Comparison of ENCODE assay signal across 8 mouse cellular contexts in genomic region chr1:44118239-44119054, GRCm38 (mm10). TPM values are rescaled to one million over a fixed set of nuclear protein-coding genes. Genes with fewer than 3 reads are reported as not detected.
DNase-seq lines count a peak whose midpoint lies in the region; ATAC-seq lines count a peak whose summit lies in the region.

TSS of gene Kdelc1 (minus strand) at chr1:44118808.
TSS of gene Bivm (plus strand) at chr1:44118957.

- ATAC-seq in hindbrain, embryonic 15.5 days (ENCODE audit: low FRiP score, low read depth) = peak; percentile 98

- peak within 1 kb of the TSS; percentile 73 for H3K4me3 ChIP-seq in hindbrain, embryonic 15.5 days

- H3K27me3 ChIP-seq in hindbrain, embryonic 15.5 days = no peaks in the 10 kb centered on the region

- peaks cover 14% of the 10 kb centered on the region for H3K36me3 ChIP-seq in hindbrain, embryonic 15.5 days

- peaks cover 29% of the 10 kb centered on the region for H3K4me1 ChIP-seq in hindbrain, embryonic 15.5 days (replicated peaks)

- peak within 1 kb of the TSS; percentile 96 for H3K27ac ChIP-seq in hindbrain, embryonic 15.5 days (replicated peaks)

- H3K4me2 ChIP-seq in hindbrain, embryonic 15.5 days = peak within 1 kb of the TSS; percentile 65

- no peaks in the 10 kb centered on the region for H3K9me3 ChIP-seq in hindbrain, embryonic 15.5 days

- DNase-seq in R1 (ENCODE audit: low read depth, low spot score) = peak; percentile 98
- DNase-seq in cerebellum, postnatal 36 days = peak; percentile 86 to 87
- DNase-seq in frontal cortex, postnatal 36 days (ENCODE audit: low spot score in 2 of 2) = peak; percentile 88 to 96
- peak; percentile 92 for DNase-seq in left cerebral cortex, adult 11 months (ENCODE audit: low spot score)
- peak; percentile 90 to 94 for DNase-seq in lung, postnatal 4 days
- peak; percentile 81 for DNase-seq in retina, postnatal 7 days (ENCODE audit: low read depth, low spot score)
- DNase-seq in urinary bladder, adult 2 months (ENCODE audit: low spot score) = peak; percentile 50

- WGBS in hindbrain, embryonic 15.5 days = 0% methylated on average over 39 of the region's 39 CpGs

- H3K9ac ChIP-seq in hindbrain, embryonic 15.5 days = peak within 1 kb of the TSS; percentile 90

RNA-seq across cellular contexts. Expression of gene Kdelc1, which starts in this region (rescaled TPM):
- polyA plus RNA-seq in hindbrain, embryonic 15.5 days (2015; fragmentation: Nextera tagmentation; extraction: Ambion mirVana) = 26.8 and 29.1 TPM in 2 replicates
- 26.7 and 30.7 TPM in 2 replicates for polyA plus RNA-seq in urinary bladder, adult 2 months (2012; rRNA removed)

RNA-seq across cellular contexts. Expression of gene Bivm, which starts in this region (rescaled TPM):
- 29.4 and 30.4 TPM in 2 replicates for polyA plus RNA-seq in hindbrain, embryonic 15.5 days (2015; fragmentation: Nextera tagmentation; extraction: Ambion mirVana)
- 10.3 and 11.5 TPM in 2 replicates for polyA plus RNA-seq in urinary bladder, adult 2 months (2012; rRNA removed)

Comparison
In these comparisons a context has a peak if more than half of its experiments do, and no peak if none do; other contexts are left out.
1. Peak in every context shown above with its lines: DNase-seq, ATAC-seq, H3K4me3 ChIP-seq and H3K27ac ChIP-seq.